Mouse (Mus musculus): ENCODE data around the gene Kcnmb2. TPM values are rescaled to one million over a fixed set of nuclear protein-coding genes. Genes with fewer than 3 reads are reported as not detected.
A peak's percentile ranks its signal among the peaks of the same experiment; 100 is the strongest.

The Kcnmb2 gene
- total and polyA plus RNA-seq, 3 experiments: not detected

DNA sequence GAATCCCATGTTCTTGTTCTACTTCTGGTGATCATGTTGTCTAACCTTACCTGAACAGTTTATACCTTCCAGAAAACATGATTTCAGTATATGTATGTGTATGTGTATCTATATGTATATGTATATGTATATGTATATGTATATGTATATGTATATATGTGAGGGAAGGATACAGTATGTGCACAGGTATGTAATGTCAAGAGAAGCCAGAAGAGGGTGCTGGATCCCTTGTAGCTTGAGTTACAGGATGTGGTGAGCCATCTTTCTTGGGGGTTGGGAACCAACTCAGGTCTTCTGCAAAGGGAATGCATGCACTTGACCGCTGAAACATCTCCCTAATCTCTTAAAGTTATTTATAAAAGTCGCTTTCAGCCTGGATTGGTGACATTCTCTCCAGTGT, 286.6 kb downstream of the Kcnmb2 start:
- dilution Hi-C loops (cut with MboI; ENCODE audit: extremely low pct_ligation_motif_present, extremely low pct_unique_long_range_greater_than_20kb, low sequenced_read_pairs): no loop called here
- Histone ChIP-seq H3K27me3 (replicated peaks) (no peaks in the 10 kb centered on the region), H3K9me3 (replicated peaks; ENCODE audit: low read length) (no peaks in the 10 kb centered on the region), H3K4me1 (ENCODE audit: control insufficient read depth in 1 of 2, insufficient read depth in 2 of 2) (no peaks in the 10 kb centered on the region), H3K4me3 (replicated peaks in 1 of 3; ENCODE audit: low read depth in 2 of 3, low read length in 2 of 3, poor library complexity in 1 of 3) (no peak overlapping the region), H3K27ac (ENCODE audit: insufficient read depth, low read depth) (no peak overlapping the region), H3K9ac (ENCODE audit: insufficient read depth, low read depth) (no peak overlapping the region), H3K4me2 (ENCODE audit: insufficient read depth, low read depth, poor library complexity, severe bottlenecking) (no peak overlapping the region), H3K36me3 (replicated peaks in 1 of 2; ENCODE audit: control insufficient read depth in 1 of 2, insufficient read depth in 1 of 2, low read length in 1 of 2) (no peaks in the 10 kb centered on the region), H3K79me2 (replicated peaks; ENCODE audit: control insufficient read depth, extremely low read depth, insufficient read depth, poor library complexity, severe bottlenecking) (no peaks in the 10 kb centered on the region)
- DNase-seq (ENCODE audit: extremely low read depth): peak; percentile 30
- TF ChIP-seq RCOR1 (conservative IDR thresholded peaks at IDR 0.05; ENCODE audit: low read depth, low read length): no peak
- no peak for TF ChIP-seq POLR2AphosphoS2 (IDR thresholded peaks at IDR 0.05; ENCODE audit: low read depth, low read length)
- TF ChIP-seq CHD2 (IDR thresholded peaks at IDR 0.05; ENCODE audit: low read length): no peak
- no peak for TF ChIP-seq TBP (conservative IDR thresholded peaks at IDR 0.05; ENCODE audit: low read depth, low read length)
- peak; percentile 34 for TF ChIP-seq RAD21 (IDR thresholded peaks at IDR 0.05; ENCODE audit: low read depth, low read length)
- no peak for TF ChIP-seq GABPA (IDR thresholded peaks at IDR 0.05; ENCODE audit: insufficient replicate concordance, low read depth, low read length)
- no peak for TF ChIP-seq ELF1 (IDR thresholded peaks at IDR 0.05; ENCODE audit: low read depth, low read length)
- no peak for TF ChIP-seq POLR2A (IDR thresholded peaks at IDR 0.05; ENCODE audit: low read depth, low read length)
- TF ChIP-seq E2F4 (IDR thresholded peaks at IDR 0.05; ENCODE audit: insufficient replicate concordance, low read depth, low read length): no peak
- TF ChIP-seq JUND (conservative IDR thresholded peaks at IDR 0.05; ENCODE audit: low read depth, low read length): no peak
- TF ChIP-seq MAZ (IDR thresholded peaks at IDR 0.05; ENCODE audit: low read depth, low read length): no peak
- peak in 1 of 2 experiments; percentile 50; a peak in 2 of 4 replicates for TF ChIP-seq CTCF (conservative IDR thresholded peaks at IDR 0.05 in 1 of 2, IDR thresholded peaks at IDR 0.05 in 1 of 2; ENCODE audit: low read depth in 2 of 2, low read length in 2 of 2)
- no peak for TF ChIP-seq SIN3A (IDR thresholded peaks at IDR 0.05; ENCODE audit: low read length)
- no peak for TF ChIP-seq ZMIZ1 (IDR thresholded peaks at IDR 0.05; ENCODE audit: low read depth, low read length)
- TF ChIP-seq MYC (IDR thresholded peaks at IDR 0.05; ENCODE audit: low read depth, low read length): no peak
- TF ChIP-seq KAT2A (IDR thresholded peaks at IDR 0.05; ENCODE audit: insufficient replicate concordance, low read length): no peak
- peak; percentile 27 for TF ChIP-seq SMC3 (IDR thresholded peaks at IDR 0.05; ENCODE audit: low read depth, low read length)
- TF ChIP-seq MAFK (IDR thresholded peaks at IDR 0.05; ENCODE audit: insufficient replicate concordance, low read length): no peak
- TF ChIP-seq ZKSCAN1 (IDR thresholded peaks at IDR 0.05; ENCODE audit: borderline replicate concordance, low read depth, low read length): no peak
- no peak for TF ChIP-seq PAX5 (IDR thresholded peaks at IDR 0.05; ENCODE audit: low read length)
- TF ChIP-seq USF2 (conservative IDR thresholded peaks at IDR 0.05; ENCODE audit: low read depth, low read length): no peak
- in situ Hi-C loops (cut with MboI; ENCODE audit: low pct_ligation_motif_present, low pct_unique_long_range_greater_than_20kb, low sequenced_read_pairs): no loop called here

- H3K4me2 ChIP-seq (ENCODE audit: insufficient read depth, low read depth, poor library complexity, severe bottlenecking): no peak overlapping the region
- no peak overlapping the region for H3K4me3 ChIP-seq (replicated peaks in 1 of 3; ENCODE audit: low read depth in 2 of 3, low read length in 2 of 3, poor library complexity in 1 of 3)
- no peaks in the 10 kb centered on the region for H3K9me3 ChIP-seq (replicated peaks; ENCODE audit: low read length)
- H3K27ac ChIP-seq (ENCODE audit: insufficient read depth, low read depth): no peak overlapping the region
- TF ChIP-seq UBTF (IDR thresholded peaks at IDR 0.05; ENCODE audit: low read depth, low read length): no peak
- no peak for TF ChIP-seq IRF4 (IDR thresholded peaks at IDR 0.05; ENCODE audit: low read depth, low read length)
- no peaks in the 10 kb centered on the region for H3K36me3 ChIP-seq (replicated peaks in 1 of 2; ENCODE audit: control insufficient read depth in 1 of 2, insufficient read depth in 1 of 2, low read length in 1 of 2)
- in situ Hi-C loops (cut with MboI; ENCODE audit: low pct_ligation_motif_present, low pct_unique_long_range_greater_than_20kb, low sequenced_read_pairs) (loop anchor here (10.0 kb wide), 1 partner anchor 395 kb away; no protein-coding TSS in a partner anchor), dilution Hi-C loops (cut with MboI; ENCODE audit: extremely low pct_ligation_motif_present, extremely low pct_unique_long_range_greater_than_20kb, low sequenced_read_pairs) (no loop called here)
- no peaks in the 10 kb centered on the region for H3K27me3 ChIP-seq (replicated peaks)
- H3K9ac ChIP-seq (ENCODE audit: insufficient read depth, low read depth): no peak overlapping the region
- DNase-seq (ENCODE audit: extremely low read depth): no peak
- H3K79me2 ChIP-seq (replicated peaks; ENCODE audit: control insufficient read depth, extremely low read depth, insufficient read depth, poor library complexity, severe bottlenecking): no peaks in the 10 kb centered on the region
- no peaks in the 10 kb centered on the region for H3K4me1 ChIP-seq (ENCODE audit: control insufficient read depth in 1 of 2, insufficient read depth in 2 of 2)
Observed at GRCm38 (mm10) chr3:32189956-32190355, 287.6 kb downstream of the Kcnmb2 start.
